Comparison of ENCODE assay signal across 8 mouse cellular contexts in genomic region chr13:115230494-115230893, GRCm38 (mm10).
A peak's percentile ranks its signal among the peaks of the same experiment; 100 is the strongest.
DNase-seq lines count a peak whose midpoint lies in the region; ATAC-seq and TF ChIP-seq lines count a peak whose summit lies in the region.

No protein-coding gene starts in this region.

- H3K36me3 ChIP-seq in forebrain, embryonic 16.5 days (ENCODE audit: control insufficient read depth, insufficient read depth) = no peaks in the 10 kb centered on the region
- no peaks in the 10 kb centered on the region for H3K36me3 ChIP-seq in kidney, adult 2 months (ENCODE audit: control insufficient read depth, insufficient read depth, low read length)

- peak; percentile 53 for TF ChIP-seq CTCF in kidney, adult 2 months (conservative IDR thresholded peaks at IDR 0.05; ENCODE audit: insufficient read depth, insufficient read length, low read depth, low read length)

- H3K27me3 ChIP-seq in forebrain, embryonic 16.5 days (replicated peaks; ENCODE audit: control insufficient read depth, insufficient read depth, low read length) = no peaks in the 10 kb centered on the region
- no peaks in the 10 kb centered on the region for H3K27me3 ChIP-seq in kidney, adult 2 months (replicated peaks; ENCODE audit: control insufficient read depth, insufficient read depth, low read length)

- no peak overlapping the region for H3K4me3 ChIP-seq in forebrain, embryonic 16.5 days (replicated peaks; ENCODE audit: low read length)
- H3K4me3 ChIP-seq in kidney, adult 2 months (ENCODE audit: insufficient read depth, low read depth, low read length) = no peak overlapping the region

- no peaks in the 10 kb centered on the region for H3K4me1 ChIP-seq in forebrain, embryonic 16.5 days (replicated peaks; ENCODE audit: control insufficient read depth, insufficient read depth, low read length)
- H3K4me1 ChIP-seq in kidney, adult 2 months (ENCODE audit: control insufficient read depth, insufficient read depth, low read length) = no peaks in the 10 kb centered on the region

- ATAC-seq in forebrain, embryonic 16.5 days = peak; percentile 78
- peak; percentile 63 for ATAC-seq in monocyte, adult 5-6 weeks (replicated peaks; ENCODE audit: insufficient number of reproducible peaks, low FRiP score, low TSS enrichment, poor library complexity, severe bottlenecking)

- no peaks in the 10 kb centered on the region for H3K9me3 ChIP-seq in forebrain, embryonic 16.5 days (ENCODE audit: control insufficient read depth, low read length)

- WGBS in forebrain, embryonic 16.5 days = 27% methylated on average over 13 of the region's 13 CpGs
- 26% methylated on average over 13 of the region's 13 CpGs for WGBS in kidney, adult 2 months

- no peak overlapping the region for H3K4me2 ChIP-seq in forebrain, embryonic 16.5 days (ENCODE audit: low read length)

- H3K9ac ChIP-seq in forebrain, embryonic 16.5 days (replicated peaks; ENCODE audit: low read depth, low read length) = no peak overlapping the region

- intact Hi-C loops in left cerebral cortex, postnatal 36 days (cut with DNase I) = loop anchor here (2.0 kb wide), 1 partner anchor 1482 kb away; no protein-coding TSS in a partner anchor

- DNase-seq in ovary, postnatal 14 days (ENCODE audit: low spot score) = peak; percentile 53
- DNase-seq in ovary, postnatal 36 days (ENCODE audit: low spot score) = no peak
- DNase-seq in brain, embryonic 18.5 days (ENCODE audit: low read depth, low spot score) = peak; percentile 52
- DNase-seq in kidney, adult 2 months = peak; percentile 67
- DNase-seq in left cerebral cortex, postnatal 36 days (ENCODE audit: low spot score in 2 of 2) = peak; percentile 13 to 27
- peak; percentile 20 for DNase-seq in thymus, postnatal 14 days

- TF ChIP-seq POLR2A in kidney, adult 2 months (IDR thresholded peaks at IDR 0.05; ENCODE audit: low read depth, low read length) = no peak

- no peak overlapping the region for H3K27ac ChIP-seq in forebrain, embryonic 16.5 days (ENCODE audit: low read length)
- H3K27ac ChIP-seq in kidney, adult 2 months (ENCODE audit: insufficient read depth, low read depth, low read length) = no peak overlapping the region
